Mouse (Mus musculus) cerebellum, postnatal 25 days (tissue): ENCODE measurements around the gene Dlgap1.

Source experiments
- DNase-seq, 2 experiments: peaks; one replicate each; pipeline ENCODE4 v3.0.0; 2021; ENCODE audit warnings: mixed read lengths in 2 of 2

The Dlgap1 gene

DNA sequence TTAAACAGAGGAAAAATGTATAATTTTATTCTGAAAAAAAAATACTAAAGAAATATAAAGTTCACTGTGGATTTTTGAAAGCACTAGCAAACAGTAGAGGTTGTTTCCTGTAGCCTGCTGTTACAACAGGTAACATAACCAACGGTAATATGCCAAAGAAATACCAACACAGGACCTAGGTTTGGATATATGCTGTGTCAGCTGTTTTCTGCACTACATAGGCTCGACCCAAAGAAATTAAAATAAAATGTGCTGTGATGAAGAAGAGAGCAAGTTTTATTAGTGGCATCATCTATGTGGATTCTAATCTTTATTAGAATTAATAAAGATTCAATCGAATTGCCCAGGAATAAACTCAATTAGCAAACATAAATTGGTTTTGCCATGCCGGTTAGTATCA, 378.5 kb downstream of the Dlgap1 start:
- no peak for DNase-seq

DNA sequence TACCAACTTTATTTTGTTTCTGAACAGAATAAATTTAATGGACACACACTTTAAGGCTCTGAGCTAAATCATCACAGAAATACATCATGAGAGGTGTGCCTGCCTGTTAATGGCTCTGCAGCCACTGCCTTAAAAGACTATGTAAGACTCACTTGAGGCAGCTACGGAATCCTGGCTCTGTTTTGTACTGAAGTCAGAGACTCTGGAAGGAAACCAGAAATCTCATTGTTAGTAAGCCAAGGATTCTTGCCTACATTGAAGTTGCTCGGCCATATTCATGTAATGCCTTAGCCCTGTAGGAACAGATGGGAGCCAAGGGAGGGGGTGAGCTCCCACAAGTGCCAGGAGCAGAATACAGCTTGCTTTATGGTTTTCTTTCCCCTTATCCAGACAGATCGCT, 394.7 kb downstream of the Dlgap1 start:
- DNase-seq: peak; percentile 77 to 86

DNA sequence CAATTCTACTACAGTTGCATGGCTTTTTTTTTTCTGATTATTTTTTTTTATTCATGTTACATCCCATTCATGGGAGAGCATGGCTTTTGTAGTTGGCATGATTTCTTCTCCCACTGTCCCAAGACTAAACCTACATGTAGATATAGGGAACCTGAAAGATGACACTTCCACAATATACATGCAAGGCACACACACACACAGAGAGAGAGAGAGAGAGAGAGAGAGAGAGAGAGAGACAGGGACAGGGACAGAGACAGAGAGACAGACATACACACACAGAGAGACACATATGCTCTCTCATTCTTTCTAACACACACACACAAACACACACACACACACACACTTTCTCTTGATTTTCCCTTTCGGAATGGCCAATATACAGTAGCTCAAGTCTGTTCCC, 395.1 kb downstream of the Dlgap1 start:
- no peak for DNase-seq

DNA sequence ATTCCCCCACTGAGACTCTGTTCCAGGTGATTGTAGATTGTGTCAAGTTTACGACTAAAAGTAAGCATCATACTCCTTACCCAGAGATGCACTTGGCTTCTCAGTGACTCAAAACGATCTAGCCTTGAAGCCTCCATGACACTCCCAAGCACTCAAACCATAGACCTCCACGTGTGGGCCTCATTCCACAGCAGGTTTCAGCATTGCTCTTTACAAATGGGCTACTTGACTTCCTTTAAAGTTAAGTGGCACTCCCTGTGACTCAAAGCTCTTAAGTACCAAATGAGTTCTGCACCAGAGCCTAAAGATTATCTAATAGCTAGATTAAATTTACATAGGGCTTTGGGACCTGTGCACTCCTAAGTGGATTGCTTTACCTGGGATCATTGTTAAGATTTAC, 400.3 kb downstream of the Dlgap1 start:
- no peak for DNase-seq

DNA sequence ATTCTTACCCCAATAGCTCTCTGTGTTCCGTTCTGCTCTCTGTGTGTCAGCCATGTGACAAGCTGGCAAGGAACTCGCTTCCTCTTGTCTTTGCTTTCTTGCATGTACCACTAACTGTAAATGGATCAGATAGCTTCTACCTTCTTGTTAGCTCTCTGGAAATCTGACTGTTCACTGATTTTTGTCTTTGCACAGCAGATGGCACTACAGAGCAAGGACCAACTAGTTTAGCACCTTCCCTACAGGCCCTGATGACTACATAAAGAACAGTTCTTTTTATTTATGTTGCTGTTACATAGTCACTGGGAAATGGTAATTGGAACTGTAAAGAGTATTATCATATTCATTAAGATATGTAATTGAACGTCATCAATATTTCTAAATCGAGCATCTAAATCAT, 408.1 kb downstream of the Dlgap1 start:
- peak; percentile 44 to 69 for DNase-seq

DNA sequence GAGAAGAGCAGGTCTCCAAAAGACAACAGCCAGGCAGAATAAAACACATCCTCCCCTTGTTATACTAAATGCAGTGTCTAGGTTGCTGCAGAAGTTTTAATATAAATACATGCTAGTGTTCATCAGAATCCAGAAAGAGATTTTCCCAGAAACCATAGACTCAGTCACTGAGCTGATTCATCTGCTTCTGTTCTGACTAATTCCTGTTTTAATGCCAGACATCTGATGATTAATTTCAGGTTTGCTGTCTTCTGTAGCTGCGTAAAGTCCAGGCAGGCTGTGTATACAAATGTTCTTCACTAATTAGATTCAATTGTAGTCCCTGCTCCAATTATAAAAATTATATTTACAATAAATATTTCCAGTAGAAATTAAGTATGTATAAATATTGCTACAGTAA, 419.6 kb downstream of the Dlgap1 start:
- no peak for DNase-seq

DNA sequence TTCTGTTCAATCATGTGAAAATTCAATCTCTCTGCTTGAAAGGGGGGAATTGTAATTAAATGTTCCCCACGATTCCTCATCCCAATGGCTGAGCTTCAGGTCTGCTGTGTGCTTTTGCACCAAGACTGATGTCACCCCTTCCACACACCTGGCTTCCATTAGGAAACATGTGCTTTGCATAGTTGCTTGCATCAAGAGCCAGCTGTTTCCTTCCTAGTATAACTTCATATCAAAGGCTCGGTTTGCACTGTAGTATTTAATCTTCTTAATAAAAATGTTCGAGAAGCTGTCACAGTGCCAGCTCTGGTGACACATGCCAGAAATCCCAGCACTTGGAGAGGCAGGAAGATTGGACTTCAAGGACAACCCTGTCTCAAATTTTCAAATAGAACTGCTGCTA, 428.3 kb downstream of the Dlgap1 start:
- peak; percentile 22 to 53 for DNase-seq

DNA sequence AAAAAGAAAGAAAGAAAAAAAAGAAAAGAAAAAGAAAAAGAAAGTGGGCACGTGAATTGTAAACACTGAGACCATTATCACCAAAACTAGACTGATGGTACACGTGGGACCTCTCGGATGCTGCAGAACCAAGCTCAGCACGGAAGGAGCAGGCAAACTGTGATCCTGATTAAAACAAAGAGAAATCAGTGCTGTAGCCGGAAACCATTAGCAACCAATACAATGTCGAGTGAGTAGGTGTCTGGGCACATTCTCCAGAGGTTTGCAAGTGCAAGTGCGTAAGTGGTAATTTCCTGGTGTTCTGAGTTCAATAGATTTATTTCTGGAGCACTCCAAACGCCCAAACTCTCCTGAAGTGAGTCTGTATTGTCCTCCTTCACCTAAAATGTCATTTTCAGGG, 428.8 kb downstream of the Dlgap1 start:
- no peak for DNase-seq

DNA sequence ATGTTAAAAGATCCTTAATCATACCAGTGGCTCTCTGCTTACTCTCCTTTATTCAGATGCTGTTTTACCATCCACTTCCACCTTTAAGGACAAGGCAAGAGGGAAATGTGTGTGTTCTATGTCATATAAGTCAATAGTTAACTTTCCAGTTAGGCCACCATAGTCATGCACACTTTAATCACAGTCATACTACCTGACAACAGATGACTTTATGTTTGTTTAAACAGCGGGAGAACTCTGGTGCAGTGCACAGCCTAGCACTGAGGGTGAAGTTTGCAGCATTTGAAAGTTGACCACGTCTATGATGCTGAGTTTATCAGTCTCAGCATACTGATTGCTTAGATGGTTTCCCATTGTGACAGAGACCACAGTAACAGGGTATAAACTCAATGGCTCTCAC, 433.0 kb downstream of the Dlgap1 start:
- no peak for DNase-seq

DNA sequence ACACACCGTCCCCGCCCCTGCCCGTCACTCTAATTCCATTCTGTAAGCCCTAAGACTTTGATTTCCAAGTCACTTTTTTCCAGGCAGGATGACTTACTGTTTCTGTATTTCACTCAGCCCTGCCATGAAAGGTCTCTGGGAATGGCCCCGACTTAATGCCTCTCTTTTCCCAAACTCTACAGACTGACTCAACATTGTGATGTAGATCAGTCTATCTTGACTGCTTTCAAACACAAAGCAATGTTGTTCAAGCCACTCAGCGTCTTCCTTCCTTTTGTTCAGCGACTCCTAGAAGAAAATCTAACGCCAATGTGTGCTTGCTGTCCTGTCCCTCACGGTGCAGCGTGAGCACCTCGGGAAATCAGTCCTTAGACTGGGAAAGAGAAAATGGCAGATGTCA, 434.9 kb downstream of the Dlgap1 start:
- no peak for DNase-seq

DNA sequence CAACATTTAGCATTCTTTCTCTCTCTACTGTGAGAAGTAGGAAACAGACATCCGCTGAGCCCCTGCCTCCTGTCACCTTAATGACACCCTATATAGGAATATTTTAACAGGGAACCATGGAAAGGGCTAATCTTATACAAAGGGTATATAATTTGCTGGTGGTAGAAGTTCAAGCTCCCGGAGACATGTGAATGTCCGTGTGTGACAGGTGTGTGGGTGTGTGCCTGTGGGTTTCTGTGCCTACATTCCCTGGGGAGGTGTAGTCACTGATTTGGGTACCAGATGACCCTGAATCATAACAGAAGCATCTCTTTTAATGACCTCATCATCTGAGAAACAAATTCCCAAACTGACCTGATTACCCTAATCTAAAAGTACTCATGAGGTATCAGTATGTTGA, 445.3 kb downstream of the Dlgap1 start:
- no peak for DNase-seq

DNA sequence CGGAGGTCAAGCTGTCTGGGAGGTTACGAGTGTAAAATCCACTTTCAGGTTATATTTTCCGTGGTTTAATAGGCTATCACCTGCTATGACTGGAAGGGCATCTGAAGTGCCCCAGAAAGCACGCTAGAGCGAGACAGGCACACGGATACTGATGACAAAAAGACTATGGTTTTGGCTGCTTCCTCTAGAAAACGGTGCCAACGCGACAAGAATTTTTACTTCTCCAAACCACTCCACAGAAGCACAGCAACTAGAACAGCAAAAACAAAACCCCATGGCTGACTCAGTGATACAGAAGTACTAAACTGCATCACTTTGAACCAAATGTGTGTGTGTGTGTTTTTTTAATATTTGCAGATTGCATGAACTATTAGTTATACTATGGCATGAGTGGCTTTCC, 459.0 kb downstream of the Dlgap1 start:
- DNase-seq: no peak

DNA sequence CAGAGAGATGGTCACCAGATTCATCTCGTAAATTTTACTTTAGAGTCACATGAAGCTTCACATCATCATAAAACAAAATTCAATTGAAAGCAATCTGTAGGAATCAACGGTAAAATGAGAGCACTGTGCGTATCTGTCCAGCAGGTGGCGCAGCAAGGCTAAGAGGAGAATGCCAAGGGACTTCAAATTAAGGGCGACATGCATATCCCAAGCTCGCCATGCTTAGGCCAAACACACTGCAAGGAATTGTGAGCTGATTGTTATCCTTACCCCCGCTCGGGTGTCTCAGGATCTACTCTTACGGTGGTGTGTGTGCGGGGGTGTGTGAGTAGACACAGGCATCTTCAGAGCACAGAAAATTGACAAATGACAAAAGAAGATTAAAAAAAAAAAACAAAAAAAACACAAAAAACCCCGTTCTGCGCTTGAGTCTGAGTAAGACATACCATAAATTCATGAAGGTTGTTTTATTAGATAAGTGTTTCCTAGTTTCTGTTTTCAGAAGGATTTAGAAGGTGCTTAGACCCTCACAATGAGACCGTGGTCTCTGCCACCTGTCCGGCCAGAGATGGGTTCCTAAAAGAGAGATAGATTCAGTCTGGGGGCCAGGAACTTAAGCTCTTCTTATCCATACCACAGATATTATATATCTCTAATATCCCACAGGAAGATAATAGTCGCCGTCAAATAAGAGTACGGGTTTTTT, 461.0 kb downstream of the Dlgap1 start:
- DNase-seq: peak; percentile 91 to 93

DNA sequence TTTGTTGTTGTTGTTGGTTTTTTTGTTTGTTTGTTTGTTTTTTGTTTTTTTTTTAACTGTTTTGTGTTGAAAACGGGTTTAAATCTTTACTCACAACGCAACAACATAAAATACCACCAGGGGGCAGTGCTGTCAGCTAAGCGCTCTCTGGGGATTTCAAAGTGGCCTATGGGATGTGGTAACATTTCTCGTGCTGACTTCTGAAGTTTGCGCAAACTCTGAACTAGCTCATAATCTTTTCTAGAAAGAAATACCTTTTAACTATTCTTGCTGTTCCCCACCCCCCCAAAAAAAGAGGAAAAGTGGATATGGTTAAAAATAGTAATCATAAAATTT, 461.5 kb downstream of the Dlgap1 start:
- peak; percentile 69 to 83 for DNase-seq

DNA sequence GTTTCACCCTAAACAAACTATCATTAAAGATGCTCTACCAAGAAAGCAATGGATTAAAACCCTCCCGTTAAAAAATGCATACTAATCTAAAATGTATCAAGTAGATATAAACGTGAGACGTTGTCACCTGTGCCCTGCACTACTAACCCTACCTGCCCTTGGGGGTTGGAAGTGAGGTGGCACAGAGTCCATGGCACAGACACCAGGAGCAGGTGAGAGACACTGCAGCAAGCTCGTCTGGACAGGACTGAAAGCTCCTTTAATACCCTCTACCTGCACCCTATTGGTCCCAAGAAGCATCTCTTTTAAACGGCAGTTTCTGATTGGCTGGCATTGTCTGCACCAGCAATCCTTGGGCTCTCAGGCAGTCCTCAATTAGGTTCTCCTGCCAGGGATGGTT, 464.0 kb downstream of the Dlgap1 start:
- DNase-seq: no peak

DNA sequence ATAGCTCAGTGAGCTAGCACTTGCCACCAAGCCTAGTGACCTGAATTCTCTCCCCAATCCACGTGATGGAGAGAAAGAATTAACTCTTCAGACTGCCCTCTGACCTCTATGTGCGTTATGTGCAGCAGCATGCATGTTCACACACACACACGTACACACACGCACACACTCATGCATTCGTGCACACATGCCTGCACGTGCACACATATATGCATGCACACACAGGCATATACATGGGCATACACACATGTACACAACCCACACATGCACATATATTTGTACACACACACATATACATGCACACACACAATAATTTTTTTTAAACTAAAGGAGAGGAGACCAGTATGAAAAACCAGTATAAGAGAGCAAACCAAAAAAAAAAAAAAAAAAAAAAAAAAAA, 465.7 kb downstream of the Dlgap1 start:
- DNase-seq: no peak

DNA sequence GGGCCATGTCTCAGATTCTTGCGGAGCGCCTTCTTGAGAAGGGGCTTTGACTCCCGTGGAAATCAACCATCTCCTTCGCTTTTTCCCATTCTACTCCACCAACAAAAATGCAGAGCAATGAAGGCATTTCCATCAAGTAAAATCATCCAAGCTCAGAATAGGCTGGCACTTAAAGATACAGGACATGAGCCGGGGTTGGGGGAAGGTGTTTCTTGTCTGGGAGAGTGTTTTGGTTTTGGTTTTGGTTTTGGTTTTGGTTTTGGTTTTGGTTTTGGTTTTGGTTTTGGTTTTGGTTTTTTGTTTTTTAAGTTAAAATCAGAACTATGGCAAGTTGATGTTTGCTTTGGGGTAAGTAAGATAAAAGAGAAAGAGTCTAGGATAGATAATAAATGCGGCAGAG, 466.7 kb downstream of the Dlgap1 start:
- no peak for DNase-seq

DNA sequence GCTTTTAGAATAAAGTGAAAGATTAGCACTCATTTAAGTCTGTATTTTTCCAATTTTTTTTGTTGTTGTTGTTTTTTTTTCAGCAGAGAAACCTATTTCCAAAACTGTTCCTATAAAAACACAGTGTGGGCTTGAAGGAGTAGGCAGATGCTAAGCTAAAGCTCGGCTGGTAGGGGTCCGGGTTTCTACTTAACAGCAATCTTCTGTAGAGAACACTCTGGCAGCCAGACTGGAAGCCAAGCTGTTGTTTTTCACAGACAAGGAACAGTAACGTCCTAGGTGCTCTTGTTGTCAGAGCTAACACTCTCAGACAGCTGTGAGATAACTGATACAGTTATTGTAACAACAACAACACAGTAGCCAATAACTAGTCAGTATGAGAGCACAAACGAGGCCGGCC, 468.4 kb downstream of the Dlgap1 start:
- no peak for DNase-seq

DNA sequence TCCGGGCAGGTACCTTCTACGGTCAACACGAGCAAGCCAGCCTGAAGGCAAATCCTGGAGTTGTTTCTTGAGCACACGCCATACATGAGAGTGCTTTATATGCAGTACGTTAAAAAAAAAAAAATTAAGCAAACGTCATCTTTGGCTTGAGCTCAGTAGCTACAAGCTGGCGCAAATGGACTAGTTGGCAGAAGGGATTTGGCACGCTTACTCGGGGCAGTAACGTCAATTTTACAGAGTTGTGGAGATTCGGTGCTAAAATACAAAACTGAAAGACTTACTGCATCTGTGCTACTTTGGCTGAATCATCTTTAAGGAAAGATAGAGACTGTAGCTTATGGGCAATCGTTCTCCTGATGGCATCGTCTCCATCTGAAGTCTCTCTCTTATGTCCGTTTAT, 474.1 kb downstream of the Dlgap1 start:
- DNase-seq: peak; percentile 72 to 77

DNA sequence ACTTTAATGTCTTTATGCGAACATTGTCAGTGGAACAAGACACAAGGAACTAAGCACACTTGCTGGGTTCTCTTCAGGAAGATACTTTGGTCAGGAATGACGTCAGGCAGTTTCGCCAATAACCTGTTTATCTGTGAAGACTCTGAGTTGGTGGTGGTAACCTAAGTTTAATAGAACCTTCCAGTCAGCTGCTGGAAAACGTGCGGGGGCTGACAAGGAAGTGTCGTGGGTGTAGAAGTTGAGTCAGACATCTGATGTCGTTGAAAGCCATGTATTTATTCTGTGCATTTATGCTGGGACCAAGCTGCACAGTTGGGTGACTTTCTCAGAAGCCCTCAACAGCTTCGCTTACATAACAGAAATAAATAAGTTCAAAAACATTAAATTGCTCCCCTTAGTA, 477.6 kb downstream of the Dlgap1 start:
- DNase-seq: no peak

DNA sequence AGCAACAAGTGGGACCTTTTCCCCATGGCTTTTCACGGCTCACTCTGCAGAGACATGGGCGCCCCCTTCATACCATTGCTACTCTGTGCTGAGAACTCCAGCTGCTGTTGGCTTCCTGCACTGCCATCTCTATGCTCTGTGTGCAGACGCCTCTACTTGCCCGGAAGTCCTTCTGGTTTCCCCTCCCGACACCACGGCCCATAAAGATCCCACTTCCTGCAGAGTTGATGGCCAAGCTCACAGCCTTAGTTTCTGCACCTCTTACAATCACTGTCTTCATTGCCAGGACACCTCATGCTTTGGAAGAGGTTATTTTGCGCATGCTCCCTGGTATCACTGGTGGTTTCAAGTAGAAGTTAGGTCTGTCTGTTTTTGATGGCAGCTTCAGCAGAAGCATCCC, 486.2 kb downstream of the Dlgap1 start:
- DNase-seq: no peak

DNA sequence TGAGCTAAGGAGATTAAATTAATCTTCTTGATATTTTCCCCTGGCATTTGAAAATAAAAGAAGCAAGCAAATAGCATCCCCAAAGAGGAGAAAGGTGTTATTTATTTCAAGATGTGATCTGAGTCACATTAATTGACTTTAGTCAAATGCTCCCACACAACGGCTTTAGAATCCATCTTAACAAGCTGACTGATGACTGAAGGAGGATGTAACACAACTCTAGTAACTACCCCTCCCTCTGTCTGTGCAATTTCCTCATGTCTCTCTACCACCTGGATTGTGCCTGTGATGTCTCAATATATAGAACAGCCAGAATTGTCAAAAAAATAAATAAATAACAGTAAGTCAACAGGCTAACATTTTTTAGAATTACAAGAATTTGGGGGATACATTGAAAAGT, 488.2 kb downstream of the Dlgap1 start:
- no peak for DNase-seq

DNA sequence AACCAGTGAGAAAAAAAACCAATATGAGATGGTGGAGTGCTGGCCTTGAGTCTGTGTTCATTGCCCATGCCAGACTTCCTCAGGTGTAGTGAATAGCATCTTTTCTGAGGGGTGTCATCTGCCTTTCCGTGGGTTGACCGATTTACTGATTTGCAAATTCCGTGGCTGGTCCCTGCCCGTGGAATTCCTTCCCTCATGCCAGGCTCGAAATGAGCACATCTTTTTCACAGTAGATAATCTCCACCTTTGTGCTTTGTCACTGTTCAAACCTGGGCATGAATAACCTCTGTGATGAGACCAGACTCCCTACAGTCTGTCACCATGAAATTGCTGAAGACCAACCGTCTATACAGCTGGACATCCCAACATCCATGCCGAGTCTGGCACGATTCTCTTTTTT, 493.4 kb downstream of the Dlgap1 start:
- peak; percentile 44 to 58 for DNase-seq

DNA sequence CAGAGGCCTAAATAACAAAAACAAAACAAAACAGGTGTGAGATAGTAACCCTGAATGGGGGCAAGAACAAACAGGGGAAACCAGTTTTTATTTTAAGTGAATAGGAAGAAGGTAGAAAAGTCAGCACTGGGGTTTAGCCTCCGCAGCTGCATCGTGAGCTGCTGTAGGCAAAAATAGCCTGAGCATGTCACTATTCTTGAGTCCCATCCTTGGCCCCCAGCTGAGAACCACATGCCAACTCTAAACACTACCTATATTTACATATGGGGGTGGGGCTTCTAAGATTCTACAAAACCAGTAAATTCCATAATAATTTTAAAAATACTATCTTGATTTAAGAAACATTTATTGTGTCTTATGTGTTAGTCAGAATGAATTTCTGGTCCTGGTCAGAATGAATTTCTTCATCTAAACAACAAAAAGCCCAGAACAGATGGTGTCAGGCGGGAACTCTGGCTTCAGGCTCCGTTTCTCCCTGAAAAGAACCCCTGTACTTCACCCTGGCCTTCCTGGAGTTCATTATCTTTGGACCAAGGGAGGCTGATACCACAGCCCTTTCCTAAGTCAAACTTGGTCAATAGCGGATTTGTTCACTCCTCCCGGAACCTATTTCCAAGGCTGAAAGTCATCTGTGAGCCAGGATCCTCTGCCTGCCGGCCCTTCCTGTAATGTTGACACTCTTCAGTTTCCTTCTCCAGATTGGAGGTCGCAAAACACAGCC, 494.1 kb downstream of the Dlgap1 start:
- peak; percentile 73 to 82 for DNase-seq

DNA sequence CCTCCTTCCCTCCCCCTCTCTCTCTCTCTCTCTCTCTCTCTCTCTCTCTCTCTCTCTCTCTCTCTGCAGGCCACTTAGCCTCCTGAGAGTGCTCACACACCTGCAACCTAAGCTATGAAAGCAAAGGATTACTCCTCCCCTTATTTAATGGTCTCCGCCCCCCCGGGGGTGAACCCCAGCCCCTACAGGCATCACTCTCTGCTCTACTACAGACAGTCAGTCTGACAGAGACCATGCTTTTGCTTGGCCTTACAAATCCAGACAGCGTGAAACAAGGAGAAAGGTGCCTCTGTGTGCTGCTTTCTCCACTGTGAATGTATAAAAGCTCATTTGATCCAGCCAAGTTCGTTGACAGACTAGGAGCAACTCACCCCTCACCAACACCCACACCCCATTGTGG, 497.5 kb downstream of the Dlgap1 start:
- no peak for DNase-seq
